Mouse (Mus musculus): ENCODE data around the gene Spdya.

- no peak for TF ChIP-seq JUND (IDR thresholded peaks at IDR 0.05; ENCODE audit: low read depth, low read length)
- TF ChIP-seq CTCF (IDR thresholded peaks at IDR 0.05 in 2 of 3, conservative IDR thresholded peaks at IDR 0.05 in 1 of 3; ENCODE audit: control insufficient read depth in 1 of 3, insufficient read depth in 1 of 3, low read depth in 2 of 3, low read length in 3 of 3, poor library complexity in 1 of 3, severe bottlenecking in 1 of 3): no peak
- 0 out of 2 replicates have a peak, but pooled peaks have one; percentile 14 for TF ChIP-seq USF1 (IDR thresholded peaks at IDR 0.05; ENCODE audit: low read depth, low read length)
- no peak for TF ChIP-seq SMC3 (IDR thresholded peaks at IDR 0.05; ENCODE audit: low read depth, low read length)
- no peak for TF ChIP-seq SIN3A (IDR thresholded peaks at IDR 0.05; ENCODE audit: low read length)
- TF ChIP-seq CHD2 (IDR thresholded peaks at IDR 0.05; ENCODE audit: low read length): no peak
- no peak for TF ChIP-seq ZMIZ1 (IDR thresholded peaks at IDR 0.05; ENCODE audit: low read depth, low read length)
- TF ChIP-seq ELF1 (IDR thresholded peaks at IDR 0.05; ENCODE audit: low read depth, low read length): no peak
- no peak for TF ChIP-seq ZKSCAN1 (IDR thresholded peaks at IDR 0.05; ENCODE audit: low read depth, low read length)
These were observed 64.6 kb downstream of the Spdya start for GRCm38 (mm10) chr17:71616319-71617032.
